In genomic region chr4:81937384-81937783, GRCm38 (mm10) we compare ENCODE assay signal across 14 mouse cellular contexts.
A peak's percentile ranks its signal among the peaks of the same experiment; 100 is the strongest.
DNase-seq lines count a peak whose midpoint lies in the region; ATAC-seq and TF ChIP-seq lines count a peak whose summit lies in the region.
"Had no signal": no experiment of that assay in that cellular context is flagged by ENCODE, and none has a peak within 500 bp of the region (broad histone marks: within the 10 kb centered on the region; RNA-seq: fewer than 3 reads in every experiment).

No protein-coding gene starts in this region.

- DNase-seq in hindbrain, postnatal 0 days (ENCODE audit: low spot score): peak; percentile 90
- DNase-seq in hindbrain, embryonic 10.5 days (ENCODE audit: low spot score): no peak
- peak; percentile 97 to 99 for DNase-seq in cerebellum, postnatal 14 days
- peak; percentile 26 to 45 for DNase-seq in layer of hippocampus, adult 2 months (ENCODE audit: low spot score in 2 of 2)
- DNase-seq in MN1 (ENCODE audit: low spot score): no peak
- DNase-seq in left cerebral cortex, postnatal 36 days (ENCODE audit: low spot score in 2 of 2): no peak
- DNase-seq: adrenal gland, adult 8-10 months; heart, adult 11 months; heart, postnatal 4 days; kidney, adult 9 months; right cerebral cortex, postnatal 25 days had no signal

- peak; percentile 94 for ATAC-seq in hindbrain, postnatal 0 days
- ATAC-seq in cerebellum, adult (ENCODE audit: insufficient number of reproducible peaks, low FRiP score, low TSS enrichment): peak; percentile 96
- no peak for ATAC-seq in inflammation-experienced regulatory T-cells, adult 6 months
- ATAC-seq: Patski had no signal

- no peak overlapping the region for H3K27ac ChIP-seq in hindbrain, postnatal 0 days
- no peak overlapping the region for H3K27ac ChIP-seq in hindbrain, embryonic 10.5 days
- no peak overlapping the region for H3K27ac ChIP-seq in layer of hippocampus, adult 2 months

- intact Hi-C loops in left cerebral cortex, postnatal 36 days (cut with DNase I): no loop called here

- H3K9me3 ChIP-seq in hindbrain, postnatal 0 days (ENCODE audit: low read length): no peaks in the 10 kb centered on the region
- H3K9me3 ChIP-seq in hindbrain, embryonic 10.5 days: no peaks in the 10 kb centered on the region

- no peak overlapping the region for H3K9ac ChIP-seq in hindbrain, postnatal 0 days (replicated peaks; ENCODE audit: low read length)

- no peaks in the 10 kb centered on the region for H3K4me1 ChIP-seq in hindbrain, postnatal 0 days (ENCODE audit: insufficient read depth, low read length)
- H3K4me1 ChIP-seq in hindbrain, embryonic 10.5 days (replicated peaks): no peaks in the 10 kb centered on the region

- WGBS in hindbrain, postnatal 0 days: 38% methylated on average over 5 of the region's 5 CpGs
- 74% methylated on average over 5 of the region's 5 CpGs for WGBS in hindbrain, embryonic 10.5 days

- no peak overlapping the region for H3K4me3 ChIP-seq in hindbrain, postnatal 0 days (ENCODE audit: low read length)
- H3K4me3 ChIP-seq in hindbrain, embryonic 10.5 days: no peak overlapping the region
- no peak overlapping the region for H3K4me3 ChIP-seq in layer of hippocampus, adult 2 months

- no peaks in the 10 kb centered on the region for H3K36me3 ChIP-seq in hindbrain, postnatal 0 days (ENCODE audit: insufficient read depth, low read length)
- H3K36me3 ChIP-seq in hindbrain, embryonic 10.5 days: no peaks in the 10 kb centered on the region

- no peak; the same call in 1 of the 2 replicates for TF ChIP-seq CTCF in hindbrain, postnatal 0 days (IDR thresholded peaks at IDR 0.05; ENCODE audit: low read depth)
- no peak for TF ChIP-seq CTCF in layer of hippocampus, adult 2 months (conservative IDR thresholded peaks at IDR 0.05)

- no peaks in the 10 kb centered on the region for H3K27me3 ChIP-seq in hindbrain, postnatal 0 days (ENCODE audit: insufficient read depth, low read length)
- no peaks in the 10 kb centered on the region for H3K27me3 ChIP-seq in hindbrain, embryonic 10.5 days (ENCODE audit: insufficient read depth, poor library complexity, severe bottlenecking)
- H3K27me3 ChIP-seq: Patski had no signal

- H3K4me2 ChIP-seq in hindbrain, postnatal 0 days (ENCODE audit: low read depth, low read length): no peak overlapping the region

Comparison
In these comparisons a context has a peak if more than half of its experiments do, and no peak if none do; other contexts are left out.
1. DNase-seq: peak in hindbrain, postnatal 0 days (single experiment), cerebellum, postnatal 14 days (2 of 2) and layer of hippocampus, adult 2 months (2 of 2); none in hindbrain, embryonic 10.5 days (single experiment), MN1 (single experiment) and left cerebral cortex, postnatal 36 days (0 of 2).